Mouse (Mus musculus) skeletal muscle tissue, adult 2 months (tissue): ENCODE measurements at regions not wholly inside any gene's neighbourhood (a gene's known extent, or its start where the extent isn't known, plus 50 kb on each side); places are given as distances from the start of the nearest gene placed in this dataset.
"Not testable (repeated sequence)": the region's sequence is repeated elsewhere in the genome, so short reads cannot be mapped to it uniquely, and the experiment has no call there.

Experiments
- DNase-seq: peaks from one replicate; pipeline ENCODE4 v3.0.0-alpha.2; 2012; ENCODE audit warnings: low read depth, low spot score

DNA sequence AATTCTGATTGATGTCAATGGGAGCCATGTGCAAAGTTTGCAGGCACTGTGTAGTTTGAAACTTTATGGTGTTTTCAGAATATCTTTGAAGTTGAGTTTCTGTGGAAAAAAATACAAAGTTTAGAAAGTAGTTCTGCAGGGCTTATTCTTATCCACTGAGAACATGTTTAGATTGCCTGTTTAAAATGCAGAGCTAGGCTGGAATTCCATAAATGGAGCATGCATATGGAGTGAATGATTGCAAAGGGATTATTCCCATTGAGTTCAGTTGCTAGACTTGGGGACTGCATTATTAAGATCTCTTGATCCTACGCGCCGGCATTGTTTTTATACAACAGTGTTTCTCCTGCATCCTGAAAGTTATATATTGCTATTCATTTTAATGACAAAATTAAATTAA is 397.8 kb upstream of the Gm21833 start:
- DNase-seq, result no peak

DNA sequence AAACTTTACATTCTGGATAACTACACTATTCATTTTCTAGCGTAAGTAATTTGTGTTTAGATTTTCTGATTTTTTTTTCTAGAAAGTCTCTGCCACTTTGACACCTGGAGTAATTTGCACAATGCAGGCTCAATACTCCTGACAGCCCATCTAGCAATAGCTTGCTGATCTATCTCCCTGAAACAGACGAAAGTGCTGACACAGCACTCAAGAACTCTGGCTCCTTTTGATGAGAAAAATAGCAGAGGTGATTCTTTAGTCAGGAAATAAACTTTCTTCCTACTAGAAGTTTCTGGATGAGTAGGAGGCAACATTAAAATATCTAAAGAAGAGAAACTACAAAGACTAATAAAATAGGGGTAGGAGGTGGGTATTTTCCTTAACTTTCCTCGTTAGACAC is 397.1 kb upstream of the Gm21833 start:
- DNase-seq, result no peak

DNA sequence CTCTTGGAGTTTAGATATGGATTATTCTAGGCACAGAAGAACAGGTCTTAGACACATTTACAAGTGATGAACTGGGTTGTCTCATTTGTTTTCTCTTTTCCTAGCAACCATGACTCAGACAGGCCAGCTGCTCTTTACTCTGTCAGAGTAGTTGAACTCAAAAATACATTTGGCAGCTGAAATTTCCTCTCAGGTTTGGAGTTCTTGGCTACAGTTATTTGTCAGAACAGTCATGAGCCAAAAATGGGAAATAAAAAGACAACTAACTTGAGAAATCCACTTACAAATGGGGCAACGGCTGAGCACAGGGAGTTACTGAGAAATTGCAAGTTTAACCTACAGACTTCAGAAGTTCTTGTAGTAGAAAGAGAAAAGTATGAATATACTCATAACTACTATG is 396.4 kb upstream of the Gm21833 start:
- DNase-seq, result peak; percentile 21

DNA sequence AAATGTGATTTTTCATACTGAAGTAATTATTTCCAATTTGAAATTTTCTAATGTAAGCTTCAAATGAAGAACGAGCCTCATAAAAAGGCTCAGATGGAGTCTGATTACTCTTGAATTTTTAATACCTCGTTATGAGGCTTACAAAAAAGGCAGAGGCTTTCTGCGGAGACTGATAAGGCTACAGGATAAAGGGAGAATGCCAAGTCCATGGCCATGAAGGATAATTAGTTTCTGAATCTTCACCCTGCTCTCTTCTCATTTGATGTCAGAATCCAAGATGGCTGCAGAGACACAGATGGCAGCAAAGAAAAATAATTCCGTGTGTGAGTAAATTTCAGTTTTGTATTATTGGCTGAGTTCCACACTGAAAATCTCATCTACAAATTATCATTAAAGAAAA is 367.3 kb upstream of the Gm21833 start:
- no peak for DNase-seq

DNA sequence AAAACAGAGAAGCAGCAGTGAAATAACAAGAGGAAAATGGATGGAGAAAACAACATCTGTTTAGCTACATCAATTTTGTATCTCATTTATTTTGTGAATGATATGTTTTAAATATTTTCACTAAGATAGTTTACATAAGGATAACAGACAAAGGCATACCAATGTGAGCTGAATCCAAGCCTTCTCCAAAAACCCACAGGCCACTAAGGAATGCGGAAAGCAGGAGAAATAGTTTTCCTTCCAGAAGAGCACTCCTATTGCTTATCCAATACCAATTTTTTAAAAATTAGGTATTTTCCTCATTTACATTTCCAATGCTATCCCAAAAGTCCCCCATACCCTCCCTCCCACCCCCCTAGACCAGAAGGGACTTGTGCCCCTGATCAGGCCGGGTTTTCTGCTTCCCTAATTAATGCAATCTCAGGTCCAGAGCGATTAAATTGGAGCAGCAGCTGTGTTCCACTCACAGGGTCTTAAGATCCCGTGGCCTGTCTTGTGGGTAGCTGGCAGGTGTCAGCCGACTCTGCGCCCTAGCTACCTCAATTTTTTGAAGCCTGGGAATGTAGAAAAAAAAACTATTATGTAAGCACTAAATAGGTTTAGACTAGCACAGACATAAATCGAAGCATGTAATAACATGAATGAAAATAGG is 357.3 kb upstream of the Gm21833 start:
- no peak for DNase-seq

DNA sequence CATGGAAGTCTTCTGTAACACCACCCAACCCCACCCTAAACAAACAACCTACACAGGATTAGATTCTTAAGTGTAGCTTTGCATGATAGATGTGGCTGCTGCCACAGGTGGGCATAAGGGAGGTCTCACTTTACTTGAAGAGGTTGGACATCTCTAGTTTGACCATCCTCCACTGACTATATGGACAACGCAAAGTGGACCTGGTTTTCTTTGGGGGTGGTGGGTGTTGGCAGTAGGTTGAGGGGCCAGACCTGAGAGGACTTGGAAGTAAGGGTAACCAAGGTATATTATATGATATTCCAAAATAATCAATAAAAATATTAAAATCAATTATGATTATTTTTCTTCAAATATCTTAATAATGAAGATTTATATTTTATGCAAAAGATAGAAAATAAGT is 307.8 kb upstream of the Gm21833 start:
- no peak for DNase-seq

DNA sequence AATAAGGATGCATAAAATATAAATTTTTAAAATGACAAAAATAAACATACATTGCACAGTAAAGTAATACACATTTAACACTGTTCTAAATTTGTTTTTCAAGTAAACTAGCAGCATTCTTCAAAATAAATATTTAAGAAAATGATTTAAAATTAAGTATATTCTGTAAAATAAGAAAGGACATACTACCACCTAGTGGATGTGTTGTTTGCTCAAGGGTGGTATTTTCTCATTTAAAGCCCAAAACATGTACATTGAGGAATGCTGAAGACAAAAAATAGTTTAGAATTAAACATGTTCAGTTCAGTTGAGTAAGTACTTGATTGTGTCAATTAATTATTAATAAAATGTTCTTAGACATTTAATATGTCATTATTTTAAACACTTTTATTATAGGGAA is 306.6 kb upstream of the Gm21833 start:
- DNase-seq, result no peak

DNA sequence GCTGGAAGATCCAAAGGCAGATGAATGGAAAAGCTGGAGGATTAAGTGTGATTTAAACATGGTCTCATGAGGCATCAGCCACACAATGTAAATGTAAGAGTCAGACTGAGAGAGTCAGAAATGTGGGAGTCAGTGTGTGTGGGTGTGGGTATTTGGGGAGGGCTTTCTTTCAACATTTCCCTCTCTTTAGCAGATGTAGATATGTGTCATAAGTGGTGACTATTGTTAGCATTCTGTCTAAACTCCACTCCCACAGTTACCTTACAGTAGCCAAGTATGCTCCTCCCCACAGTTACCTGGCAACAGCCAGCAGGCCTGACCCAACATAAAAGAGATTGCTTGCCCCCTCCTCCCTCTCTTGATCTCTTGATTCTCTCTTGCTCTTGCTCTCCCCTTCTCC is 263.8 kb upstream of the Gm21833 start:
- no peak for DNase-seq

DNA sequence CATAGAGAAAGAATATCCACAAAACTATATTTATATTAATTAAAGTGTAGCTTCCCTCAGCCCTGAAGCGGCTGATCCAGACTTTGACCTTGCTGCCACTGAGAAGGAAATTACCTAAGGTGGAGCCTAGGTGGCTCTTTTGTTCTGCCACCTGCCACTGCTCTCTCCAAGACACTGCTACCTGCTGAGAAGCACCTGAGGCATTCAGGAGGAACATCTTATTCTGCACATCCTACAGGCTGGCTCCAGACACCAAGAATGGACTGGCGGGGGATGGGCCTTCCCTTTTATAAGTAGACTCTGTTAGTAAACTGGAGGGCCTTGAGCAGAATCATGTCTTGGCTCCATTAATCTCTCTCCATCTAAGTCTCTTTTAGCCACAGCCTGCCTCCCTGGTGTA is 231.7 kb upstream of the Gm21833 start:
- not testable (repeated sequence) for DNase-seq

DNA sequence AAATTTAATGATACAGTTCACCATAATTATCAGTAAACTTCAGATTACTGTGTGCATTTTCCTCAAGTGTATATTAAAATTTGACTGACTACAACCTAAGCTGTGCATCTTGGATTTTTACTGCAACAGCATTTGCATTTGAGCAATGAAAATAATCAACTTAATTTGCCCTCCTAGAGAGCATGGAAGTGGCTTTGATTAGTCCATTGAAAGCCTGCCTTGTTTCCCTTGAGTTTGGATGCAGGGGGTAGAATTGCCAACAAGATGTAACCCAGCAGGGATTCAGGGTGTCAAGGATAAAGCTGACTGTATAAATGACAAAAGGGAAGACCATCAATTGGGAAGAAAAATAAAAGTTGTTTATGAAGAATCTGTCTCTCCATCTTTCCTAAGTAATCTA is 226.1 kb upstream of the Gm21833 start:
- no peak for DNase-seq
